Mouse (Mus musculus) T-helper 2 cell (primary cell): ENCODE data around the gene Samhd1.

Experiments used
- in situ Hi-C: fragments of 300-600 bp; cut with MboI, MseI; formaldehyde crosslinking; loops from one replicate; pipeline ENCODE4 v1.15.1; 2025; ENCODE audit warnings: high pct_unique_total_duplicates

Samhd1 gene

DNA sequence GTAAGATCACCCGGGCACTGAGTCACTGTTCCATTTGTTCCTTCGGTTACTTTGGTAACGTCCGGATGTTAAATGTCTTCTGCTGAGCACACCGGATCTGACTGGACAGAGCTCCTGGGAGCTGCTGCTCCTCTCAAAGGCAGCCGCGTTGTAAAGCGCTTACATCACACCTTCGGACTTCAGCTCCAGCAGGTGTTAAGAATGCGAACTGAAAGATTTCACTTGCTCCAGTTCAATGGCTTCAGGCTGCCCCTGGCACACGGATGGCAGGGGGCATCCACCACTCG lies 34.8 kb downstream of the Samhd1 start:
- in situ Hi-C loops, result no loop called here

DNA sequence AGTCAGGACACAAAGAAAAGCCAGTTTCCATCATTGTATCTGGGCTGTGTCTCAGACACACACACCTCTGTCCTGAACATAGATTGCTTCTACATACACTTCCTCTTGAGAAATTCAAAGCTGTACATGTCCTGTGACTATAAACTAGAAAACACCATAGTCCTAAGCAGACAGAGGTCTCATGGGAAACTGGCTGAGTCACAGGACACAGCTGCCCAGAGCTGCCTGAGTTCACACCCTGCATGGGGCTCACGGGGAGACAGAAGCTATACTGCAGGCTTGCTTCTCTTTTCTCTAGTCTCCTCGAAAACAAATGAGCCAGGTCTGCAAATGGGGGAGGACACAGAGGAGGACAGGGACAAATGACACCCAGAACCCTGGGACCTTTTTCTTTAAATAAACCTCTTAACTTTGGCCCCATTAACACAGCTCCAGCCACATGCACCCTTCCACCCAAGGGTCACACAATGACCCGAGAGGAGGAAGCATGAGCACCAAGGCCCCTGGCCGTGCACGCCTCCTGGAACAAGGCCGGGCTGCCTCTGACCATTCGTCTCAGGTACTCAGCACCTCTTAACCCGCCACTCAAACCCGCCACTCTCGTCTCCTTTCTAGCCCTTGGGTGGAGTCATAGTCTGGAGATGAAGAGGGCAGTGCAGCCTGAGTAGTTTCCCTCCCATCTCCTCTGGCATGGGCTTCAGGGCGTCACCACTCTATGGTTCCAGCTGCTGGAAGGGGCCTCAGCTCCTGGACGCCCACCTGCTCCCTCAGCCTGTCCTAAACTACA lies 35.3 kb downstream of the Samhd1 start:
- in situ Hi-C loops, result no loop called here

DNA sequence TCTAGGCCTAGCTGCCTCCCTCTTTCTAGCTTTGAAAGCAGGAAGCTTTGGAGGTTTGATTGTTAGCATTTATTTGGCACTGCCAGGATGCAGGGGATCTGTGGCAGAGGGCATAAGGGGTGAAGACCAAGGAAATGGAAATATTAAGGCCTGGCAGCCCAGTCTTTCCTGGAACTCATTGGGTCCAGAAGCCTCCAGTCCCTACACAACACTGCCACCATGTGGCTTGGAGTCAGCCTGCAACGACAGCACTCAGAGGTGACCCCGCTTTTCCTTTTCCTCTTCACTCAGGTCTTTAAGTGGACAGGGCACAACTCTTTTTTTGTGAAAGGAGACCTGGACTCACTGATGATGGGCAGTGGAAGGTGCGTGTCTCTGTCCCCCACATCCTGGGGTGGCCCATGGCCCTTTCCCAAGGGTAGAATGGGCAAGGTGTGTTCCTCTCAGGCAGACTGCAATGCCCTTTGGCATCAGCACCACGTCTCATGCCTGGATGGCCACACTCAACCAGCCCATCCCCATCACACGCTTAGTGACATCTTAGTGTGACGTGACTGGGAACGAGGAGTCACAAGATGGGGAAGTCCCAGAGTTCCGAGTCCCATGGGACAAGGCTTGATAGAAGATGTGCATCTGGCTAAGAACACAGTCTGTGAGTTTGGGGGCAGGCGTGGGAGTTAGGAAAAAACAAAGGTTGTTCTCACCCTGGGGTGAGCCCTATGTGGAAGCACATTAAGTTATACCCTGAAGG lies 39.9 kb downstream of the Samhd1 start:
- in situ Hi-C loops, result no loop called here

DNA sequence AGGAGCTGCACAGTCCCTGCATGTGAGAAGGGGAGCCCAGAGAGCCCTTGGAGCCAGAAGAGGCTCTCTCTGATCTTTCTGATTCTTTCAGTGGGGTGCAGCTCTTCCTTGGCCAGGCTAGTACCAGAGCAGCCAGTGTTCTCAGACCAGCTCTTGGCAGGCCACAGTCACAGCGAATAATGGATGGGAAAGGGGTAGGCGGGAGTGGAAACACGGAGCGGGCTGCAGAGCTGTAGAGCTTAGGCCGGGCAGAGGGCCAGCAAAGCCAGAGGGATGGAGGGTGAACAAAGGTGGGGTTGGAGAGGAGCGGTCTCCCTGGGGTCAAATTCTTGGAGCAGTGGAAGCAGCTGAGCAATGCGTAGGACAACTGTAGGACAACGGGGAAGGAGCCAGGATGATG lies 43.0 kb downstream of the Samhd1 start:
- in situ Hi-C loops, result no loop called here

DNA sequence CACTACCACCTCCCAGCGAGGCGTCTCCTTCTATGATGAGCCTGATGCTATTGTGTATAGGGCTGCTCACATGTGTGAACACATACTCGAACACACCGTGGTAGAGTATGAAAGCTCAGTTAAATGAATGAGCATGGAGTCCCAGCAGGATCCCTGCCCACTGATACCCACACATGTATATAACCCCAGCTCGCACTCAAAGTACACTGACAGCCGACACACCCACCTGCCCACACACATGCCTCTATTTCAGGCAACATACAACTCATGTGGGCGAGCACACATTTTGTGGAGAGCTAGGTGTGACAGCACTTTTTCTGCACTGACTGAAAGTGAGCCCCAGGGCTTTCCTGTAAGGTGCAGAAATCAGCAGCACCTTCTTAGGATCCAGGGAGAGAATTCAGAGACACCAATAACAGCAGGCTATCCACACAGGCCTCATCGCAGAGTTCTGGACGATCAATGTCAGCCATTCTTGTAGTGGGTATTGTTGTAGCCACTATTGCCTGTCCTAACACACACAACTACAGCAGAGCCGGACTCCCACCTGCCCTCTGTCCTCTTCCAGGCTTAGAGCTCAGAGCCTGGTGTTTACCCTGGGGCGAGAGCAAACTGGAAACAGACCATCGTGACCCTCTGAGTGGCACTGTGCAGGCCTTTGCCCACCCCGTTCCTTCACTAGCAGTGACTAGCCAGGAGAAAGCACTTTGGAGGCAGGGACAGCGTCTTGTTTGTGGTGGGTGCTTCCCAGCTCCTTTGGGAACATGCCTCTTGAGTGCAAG lies 47.3 kb downstream of the Samhd1 start:
- in situ Hi-C loops, result no loop called here

DNA sequence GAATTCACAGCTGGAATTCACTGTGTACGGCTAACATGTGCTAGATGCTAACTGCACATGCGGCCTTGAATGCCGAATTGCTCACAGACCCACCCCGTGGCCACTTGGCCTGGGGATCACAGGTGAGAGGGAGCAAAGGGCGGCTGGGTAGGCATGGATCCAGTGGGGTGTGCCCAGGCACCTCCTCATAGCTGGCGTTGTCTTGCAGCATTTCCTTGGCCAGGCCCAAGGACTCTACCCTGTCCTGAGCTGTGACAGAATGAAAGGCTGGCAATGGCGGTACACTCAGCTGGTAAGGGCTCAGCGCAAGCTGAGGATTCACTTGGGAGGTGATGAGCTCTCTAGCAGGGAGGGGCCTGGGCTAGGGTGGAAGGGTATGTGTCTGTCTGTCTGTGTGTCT lies 48.3 kb downstream of the Samhd1 start, which contains the start of gene Tldc2:
TSS of gene Tldc2 (plus strand) at position 260 of the 400 bp plus-strand sequence.
- in situ Hi-C loops, result no loop called here

DNA sequence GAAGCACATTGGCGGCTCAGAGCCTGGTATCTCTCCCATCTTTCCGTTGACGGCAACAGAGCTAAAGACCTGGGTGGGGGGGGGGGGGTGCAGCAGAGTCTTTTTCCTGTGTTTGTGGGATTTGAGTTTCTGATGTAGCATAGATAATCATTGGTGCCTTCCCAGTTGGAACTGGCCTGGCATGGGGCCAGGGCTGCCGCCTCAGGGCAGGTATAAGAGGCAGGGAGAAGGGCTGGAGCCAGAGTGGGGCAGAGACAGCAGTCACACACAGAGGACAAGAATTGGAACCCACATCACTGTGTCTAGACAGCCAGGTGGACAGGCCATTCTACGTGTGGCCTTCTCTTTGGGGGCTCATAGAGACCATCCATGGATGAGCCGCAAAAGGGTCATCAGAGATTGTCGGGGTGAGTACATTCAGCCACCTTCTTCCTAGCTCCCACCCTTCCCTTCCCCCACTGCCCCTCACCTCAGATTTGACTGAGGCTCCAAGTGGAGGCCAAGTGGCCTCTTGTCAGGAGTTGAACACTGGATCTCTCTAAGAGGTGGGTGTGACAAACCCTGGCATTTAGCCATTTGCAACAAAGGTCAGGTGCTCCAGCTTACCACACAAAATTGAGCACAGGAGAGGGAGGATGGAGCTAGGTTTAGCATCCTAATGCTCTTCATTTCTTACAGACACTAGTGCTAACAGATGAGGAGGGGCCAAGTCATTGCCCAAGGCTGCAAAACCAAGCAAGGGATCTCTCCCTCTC lies 50.1 kb downstream of the Samhd1 start:
- in situ Hi-C loops, result no loop called here

DNA sequence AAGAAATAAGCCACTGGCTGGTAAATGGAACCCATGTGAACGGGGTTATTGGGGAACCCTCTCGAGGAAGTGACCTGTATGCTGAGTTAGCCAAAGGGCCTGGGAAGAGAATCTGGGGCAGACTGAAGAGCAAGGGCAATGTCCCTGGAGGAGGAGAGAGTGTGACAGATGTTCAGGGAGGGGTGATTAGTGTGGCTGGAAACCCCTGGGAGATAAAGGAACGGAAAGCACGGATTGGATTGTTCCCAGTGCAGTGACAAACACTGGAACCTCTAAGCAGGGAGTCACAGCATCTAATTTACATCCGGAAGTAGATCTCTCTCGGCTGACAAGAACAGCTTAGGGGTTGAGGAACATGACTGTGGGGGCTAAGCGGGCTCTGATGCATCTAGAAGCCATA lies 53.1 kb downstream of the Samhd1 start:
- in situ Hi-C loops, result no loop called here

DNA sequence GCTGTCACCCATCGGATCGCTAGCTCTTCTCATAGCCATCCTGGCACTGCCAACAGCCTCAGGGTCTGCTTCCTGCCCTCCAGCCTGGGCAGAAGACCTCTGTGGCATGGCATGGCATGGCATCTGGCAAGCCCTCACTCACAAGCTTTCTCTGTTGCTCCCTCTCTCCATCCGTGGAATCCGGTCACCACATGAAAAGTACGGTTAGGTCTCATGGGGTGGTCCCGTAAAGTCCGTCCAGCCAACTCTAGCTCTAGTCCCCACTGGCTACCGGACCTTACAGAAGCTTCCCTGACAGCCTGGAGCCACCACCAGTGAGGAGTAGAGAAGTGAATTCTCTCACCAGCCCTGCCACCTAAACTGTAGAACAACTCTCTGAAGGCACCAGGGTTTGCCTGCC lies 53.7 kb downstream of the Samhd1 start:
- in situ Hi-C loops, result no loop called here

DNA sequence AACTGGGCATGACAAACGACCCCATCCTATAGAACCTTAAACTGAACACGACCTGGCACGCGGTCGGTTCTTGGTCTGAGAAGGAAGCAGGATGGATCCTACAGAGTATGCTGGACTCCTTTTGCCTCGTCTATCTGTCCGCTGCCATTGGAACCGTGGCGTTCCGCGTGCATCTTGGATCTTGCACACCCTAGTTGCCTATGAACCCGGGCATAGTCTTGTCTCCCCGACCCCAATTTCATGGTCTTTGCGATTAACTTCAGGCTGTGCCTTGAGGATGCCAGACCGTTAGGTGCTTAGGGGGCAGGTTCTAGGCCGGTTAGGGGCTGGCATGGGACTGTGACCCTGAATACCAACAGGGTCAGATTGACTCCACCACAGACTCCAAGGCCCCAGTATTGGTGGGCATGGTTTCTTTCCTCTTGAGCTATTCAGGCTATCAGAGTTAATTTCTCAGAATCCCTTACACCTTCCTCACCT lies 55.3 kb downstream of the Samhd1 start:
- in situ Hi-C loops, result no loop called here

DNA sequence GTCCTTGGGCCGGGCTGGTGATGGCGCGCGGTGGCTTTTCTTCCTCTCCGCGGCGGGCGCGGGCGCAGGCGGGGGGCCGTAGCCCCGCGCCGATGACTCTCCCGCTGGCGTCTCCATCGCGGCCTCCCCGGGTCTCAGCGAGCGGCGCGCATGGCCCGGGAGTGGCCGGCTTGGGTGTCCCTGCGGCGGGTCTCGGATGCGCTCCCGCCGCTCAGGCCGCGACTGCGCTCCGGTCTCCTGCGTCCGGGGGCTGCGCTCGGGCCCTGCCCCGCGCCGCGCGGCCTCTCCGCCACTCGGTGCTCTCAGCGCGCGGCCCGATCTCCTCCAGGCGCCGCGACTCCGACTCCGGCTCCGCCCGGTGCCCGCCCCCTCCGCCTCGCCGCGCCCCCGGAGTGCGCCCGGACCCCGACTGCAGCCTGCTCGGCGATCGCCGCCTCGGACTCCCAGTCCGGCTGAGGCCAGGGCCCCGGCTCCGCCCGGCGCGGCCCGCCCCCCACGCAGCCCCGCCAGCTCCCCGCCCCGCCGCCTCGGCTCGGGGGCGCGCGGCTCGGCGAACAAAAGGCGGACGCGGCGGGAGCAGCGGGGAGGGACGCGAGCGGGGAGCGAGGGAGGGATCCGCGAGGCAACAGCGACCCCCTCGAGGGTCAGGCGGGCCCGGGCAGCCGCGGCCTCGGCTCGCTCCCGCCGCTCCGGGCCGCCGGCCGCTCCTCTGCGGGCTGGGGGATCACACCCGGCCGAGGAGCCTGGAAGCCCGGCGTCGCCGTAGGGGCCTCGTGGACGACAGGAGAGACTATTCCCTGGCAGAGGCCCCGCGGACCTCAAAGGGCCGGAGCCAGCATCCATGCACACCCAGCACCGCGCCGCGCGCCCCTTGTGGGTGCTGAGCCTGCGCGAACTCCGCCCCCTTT lies 56.0 kb downstream of the Samhd1 start, which contains the start of gene Soga1:
TSS of gene Soga1 (minus strand) at position 462 of the 908 bp plus-strand sequence.
- in situ Hi-C loops, result no loop called here

DNA sequence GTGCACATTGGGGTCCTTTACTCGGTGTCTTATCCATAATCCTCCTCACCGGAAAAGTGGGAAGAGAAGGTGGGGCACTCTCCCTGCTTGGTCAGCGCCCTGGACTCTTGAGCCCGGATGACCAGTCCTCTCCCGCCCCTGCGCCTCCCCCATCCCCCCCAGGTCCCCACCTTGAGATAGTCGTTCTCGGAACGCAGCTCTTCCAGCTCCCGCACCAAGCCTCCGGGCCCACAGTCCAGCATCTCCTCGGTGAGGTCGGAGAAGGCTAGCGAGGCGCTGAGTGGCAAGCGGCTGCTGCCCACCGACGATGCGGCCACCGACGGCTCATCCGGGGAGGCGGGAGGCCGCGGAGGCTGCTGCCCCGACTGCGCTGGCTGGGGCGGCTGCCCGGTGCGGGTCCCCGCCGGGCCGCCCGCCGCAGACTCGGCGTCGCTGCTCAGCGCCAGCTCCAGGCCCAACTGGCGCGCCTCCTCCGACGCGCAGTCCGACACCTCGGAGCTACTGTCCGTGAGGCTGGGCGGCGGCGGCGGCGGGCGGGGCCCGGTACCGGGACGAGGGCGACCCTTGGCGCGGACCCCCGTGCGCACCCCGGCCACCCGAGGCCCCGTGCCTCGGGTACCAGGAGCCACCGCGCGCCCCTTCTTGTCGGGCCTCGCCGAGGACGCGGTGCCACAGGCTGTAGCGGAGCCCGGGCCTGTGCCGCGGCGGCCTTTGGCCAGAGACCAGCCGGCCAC lies 56.8 kb downstream of the Samhd1 start:
- in situ Hi-C loops, result no loop called here

DNA sequence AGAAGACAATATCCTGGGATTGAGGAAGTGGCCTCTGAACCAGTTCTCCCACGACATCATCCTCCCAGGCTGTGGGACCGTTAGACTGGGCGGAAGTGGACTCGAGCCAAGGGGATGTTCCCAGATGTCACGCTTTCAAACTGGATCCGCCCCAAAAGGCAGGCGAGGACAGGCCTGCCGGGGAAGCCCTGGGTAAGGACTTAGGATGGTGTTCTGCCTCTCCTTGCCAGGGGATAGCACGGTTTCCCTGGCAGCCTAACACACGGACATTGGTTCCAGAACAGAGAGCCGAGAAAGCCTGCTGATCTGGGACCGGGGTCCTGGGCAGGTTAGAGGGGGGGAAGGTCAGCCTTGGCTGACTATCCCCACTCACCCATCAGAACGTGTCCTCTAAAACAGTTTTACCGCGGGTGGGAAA lies 57.4 kb downstream of the Samhd1 start:
- in situ Hi-C loops, result no loop called here

DNA sequence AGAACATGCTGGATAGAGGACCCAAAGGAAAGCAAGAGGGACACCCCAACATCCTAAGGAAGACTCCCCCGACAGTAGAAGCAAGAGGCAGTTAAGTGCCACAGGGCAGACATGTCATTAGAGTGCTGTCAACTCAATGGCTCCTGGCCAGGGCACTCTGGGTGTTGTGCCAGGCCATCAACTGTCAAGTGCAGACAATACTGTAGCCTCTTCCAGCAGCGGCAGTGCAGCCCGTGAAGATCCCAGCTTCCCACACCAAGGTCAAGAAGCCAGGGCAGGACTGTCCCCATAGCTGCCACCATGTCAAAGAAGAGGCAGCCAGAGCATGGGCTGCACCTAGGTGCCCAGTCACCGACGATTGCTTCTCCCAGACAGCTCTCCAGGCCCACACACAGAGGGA lies 57.9 kb downstream of the Samhd1 start:
- in situ Hi-C loops, result no loop called here

DNA sequence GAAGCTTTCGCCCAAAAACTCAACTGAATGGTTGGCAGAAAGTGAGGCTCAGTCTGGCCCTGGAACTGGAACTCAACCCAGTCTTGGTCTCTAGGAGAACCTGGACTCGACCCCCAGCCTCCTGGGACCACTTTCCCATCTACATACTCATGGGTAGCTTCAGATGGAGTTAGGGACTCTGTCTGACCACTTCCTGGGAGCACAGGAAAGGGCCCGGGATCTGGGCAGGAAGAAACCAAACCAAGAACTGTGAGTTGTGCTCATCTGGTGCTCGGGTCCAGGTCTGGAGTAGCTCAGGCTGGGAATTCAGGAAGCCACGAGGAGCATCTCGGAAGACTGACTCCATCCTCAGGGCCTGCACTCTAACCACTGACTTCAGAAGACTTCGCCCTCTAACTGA lies 58.5 kb downstream of the Samhd1 start:
- in situ Hi-C loops, result no loop called here

DNA sequence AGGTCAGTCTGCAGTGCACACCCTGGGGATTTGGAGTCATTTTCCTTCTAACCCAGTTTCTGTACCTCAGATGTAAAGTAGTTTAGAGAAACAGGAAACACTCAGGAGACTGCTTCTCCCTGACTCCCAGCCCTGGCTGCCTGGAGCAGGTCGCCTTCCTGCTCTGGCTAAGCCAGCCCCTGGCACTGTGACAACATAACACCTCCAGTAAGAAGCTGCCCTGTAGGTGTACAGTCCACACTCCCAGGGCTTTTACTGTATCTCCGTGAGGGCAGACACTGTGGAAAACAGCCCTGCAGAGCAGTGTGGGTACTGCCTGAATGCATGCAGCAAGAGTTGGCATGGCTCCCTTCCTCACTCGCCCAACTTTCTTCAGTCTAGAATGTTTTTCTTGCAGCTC lies 59.4 kb downstream of the Samhd1 start:
- in situ Hi-C loops, result no loop called here

DNA sequence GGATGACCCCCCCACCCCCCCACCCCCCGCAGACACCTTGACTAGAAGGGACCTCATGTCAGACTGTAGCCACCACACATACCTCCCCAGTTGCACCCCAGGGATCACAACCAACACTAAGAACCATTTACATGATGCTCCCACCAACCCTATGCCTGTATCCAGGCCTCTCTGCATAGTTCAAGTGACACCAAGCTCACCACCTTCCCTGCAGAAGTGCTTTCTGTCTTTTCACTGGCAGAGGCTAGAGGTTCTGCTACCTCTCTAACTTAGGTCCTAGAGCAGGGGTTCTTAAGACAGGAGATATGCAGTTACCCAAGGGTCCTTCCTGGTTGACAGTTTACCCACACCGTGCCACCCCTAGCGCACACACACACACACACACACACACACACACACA lies 59.8 kb downstream of the Samhd1 start:
- in situ Hi-C loops, result no loop called here

DNA sequence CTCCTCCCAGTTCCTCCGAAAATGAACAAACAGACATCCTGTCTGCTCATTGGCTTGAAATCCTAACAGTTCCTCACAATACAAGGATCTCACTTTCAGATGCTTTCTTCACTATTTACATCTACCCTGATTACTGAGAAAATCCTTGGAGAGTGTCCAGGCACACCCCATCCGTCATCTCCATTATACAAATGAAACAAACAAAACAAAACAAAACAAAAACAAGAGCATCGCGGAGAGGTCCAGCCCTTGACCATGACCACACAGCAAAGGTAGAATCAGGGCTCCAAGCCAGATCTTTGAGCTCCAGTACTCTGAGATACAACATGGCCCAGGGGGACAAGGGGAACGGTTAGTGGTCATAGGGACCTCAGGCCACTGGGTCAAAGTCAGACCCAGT lies 60.3 kb downstream of the Samhd1 start:
- in situ Hi-C loops, result no loop called here

DNA sequence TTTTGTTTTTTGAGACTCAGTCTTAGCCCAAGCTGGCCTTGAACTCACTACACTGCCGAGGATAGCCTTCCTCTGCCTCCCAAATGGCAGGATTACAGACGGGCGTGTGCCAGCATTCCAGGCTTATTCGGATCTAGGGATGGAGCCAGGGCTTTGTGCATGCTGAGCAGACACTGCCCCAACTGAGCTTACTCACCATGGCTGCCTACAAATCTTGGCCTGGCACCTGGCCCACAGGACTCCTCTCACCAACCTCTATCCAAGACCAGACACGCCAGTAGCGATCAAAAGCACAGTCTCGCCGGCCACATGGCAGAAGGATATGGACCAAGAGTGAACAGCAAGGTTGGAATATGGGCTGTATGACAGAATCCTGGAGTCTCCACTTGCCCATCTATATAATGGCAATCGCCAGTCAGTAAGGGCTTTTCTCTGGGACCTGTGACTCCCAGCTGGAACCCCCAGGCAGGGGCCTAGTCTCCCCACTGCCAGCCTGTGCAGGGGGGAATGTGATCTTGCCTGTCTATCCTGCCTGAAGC lies 60.8 kb downstream of the Samhd1 start:
- in situ Hi-C loops, result no loop called here
